Mouse (Mus musculus): ENCODE measurements around the gene Chp1. TPM values are rescaled to one million over a fixed set of nuclear protein-coding genes. Genes with fewer than 3 reads are reported as not detected.
"Not testable (repeated sequence)": the region's sequence is repeated elsewhere in the genome, so short reads cannot be mapped to it uniquely, and the experiment has no call there.

The Chp1 gene
- 76.7 and 89.7 TPM in 2 replicates for total RNA-seq (2015; ENCODE audit: low replicate concordance)
- 53.0 and 61.0 TPM in 2 replicates for total RNA-seq (2017; ENCODE audit: low replicate concordance)

DNA sequence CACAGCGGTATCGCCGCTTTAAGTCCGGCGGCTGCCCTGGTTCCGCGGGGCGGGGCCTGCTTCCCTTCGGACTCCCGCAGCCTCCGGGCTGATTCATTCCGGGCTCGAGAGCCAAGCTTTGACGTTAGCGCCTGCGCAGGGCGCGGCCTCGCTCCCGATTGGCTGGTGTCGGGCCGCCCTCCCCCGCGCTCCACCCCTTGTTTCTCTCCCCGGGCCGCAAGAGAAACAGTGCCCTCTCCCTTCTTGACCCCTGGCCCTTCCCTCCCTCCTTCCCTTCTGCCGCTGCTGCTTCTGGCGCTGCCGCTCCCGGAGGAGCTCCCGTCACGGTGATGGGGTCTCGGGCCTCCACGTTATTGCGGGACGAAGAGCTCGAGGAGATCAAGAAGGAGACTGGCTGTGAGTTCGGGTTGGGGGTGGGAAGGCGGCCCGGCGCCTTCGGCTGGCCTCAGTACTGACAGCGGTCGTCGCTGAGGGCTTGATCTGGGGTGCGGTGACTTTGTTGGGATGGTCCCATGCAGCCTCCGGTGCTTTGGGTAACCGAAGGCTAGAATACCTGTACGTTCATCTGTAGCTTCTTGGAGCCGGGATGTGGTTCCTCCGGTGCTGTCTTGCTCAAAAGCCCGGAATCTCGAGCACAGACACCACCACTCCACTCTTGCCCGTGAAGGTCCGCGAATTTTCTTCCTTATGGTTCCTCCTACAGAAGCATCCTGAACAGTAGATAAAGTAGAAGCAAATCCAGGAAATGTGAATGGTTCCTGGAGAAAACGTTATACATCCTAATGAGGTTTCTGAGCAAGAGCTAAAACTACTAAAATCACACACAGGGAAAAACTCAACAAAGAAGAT is at the start of gene Chp1, which contains the start of gene Exd1:
TSS of gene Chp1 (plus strand) at position 176 of the 849 bp plus-strand sequence.
TSS of gene Exd1 (minus strand) at position 106 of the 849 bp plus-strand sequence.
- ATAC-seq (replicated peaks; ENCODE audit: low FRiP score, poor library complexity, severe bottlenecking) = peak; percentile 94

DNA sequence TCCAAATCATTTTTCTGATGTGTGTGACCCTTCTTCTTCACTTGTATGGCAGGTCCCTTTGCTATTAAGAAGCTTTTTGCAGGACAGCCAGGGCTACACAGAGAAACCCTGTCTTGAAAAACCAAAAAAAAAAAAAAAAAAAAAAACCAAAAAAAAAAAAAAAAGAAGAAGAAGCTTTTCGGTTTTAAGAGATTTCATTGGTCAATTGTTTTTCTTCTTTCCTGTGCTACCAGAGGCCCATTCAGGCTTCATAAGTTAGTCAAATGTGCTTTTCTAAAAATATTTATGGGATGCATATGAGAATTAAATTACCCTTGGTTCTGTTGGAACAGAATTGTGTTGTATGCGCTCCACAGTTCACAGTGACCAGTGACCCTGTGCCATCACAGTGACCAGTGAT is 48.6 kb upstream of the Chp1 start:
- no peak for ATAC-seq (replicated peaks; ENCODE audit: low FRiP score, poor library complexity, severe bottlenecking)

GRCm38 (mm10) chr2:119500965-119501652 is 46.4 kb upstream of the Chp1 start:
- no peak for ATAC-seq (replicated peaks; ENCODE audit: low FRiP score, poor library complexity, severe bottlenecking)

GRCm38 (mm10) chr2:119507108-119507507 is 40.4 kb upstream of the Chp1 start:
- no peak for ATAC-seq (replicated peaks; ENCODE audit: low FRiP score, poor library complexity, severe bottlenecking)

GRCm38 (mm10) chr2:119508518-119508917 is 39.0 kb upstream of the Chp1 start:
- not testable (repeated sequence) for ATAC-seq (replicated peaks; ENCODE audit: low FRiP score, poor library complexity, severe bottlenecking)

- ATAC-seq (replicated peaks; ENCODE audit: low FRiP score, poor library complexity, severe bottlenecking) = no peak
Measured at GRCm38 (mm10) chr2:119510856-119511255, 36.6 kb upstream of the Chp1 start.

- ATAC-seq (replicated peaks; ENCODE audit: low FRiP score, poor library complexity, severe bottlenecking) = peak; percentile 52; the same call in 1 of the 2 replicates
Measured at GRCm38 (mm10) chr2:119512292-119512691, 35.2 kb upstream of the Chp1 start.

- ATAC-seq (replicated peaks; ENCODE audit: low FRiP score, poor library complexity, severe bottlenecking) = no peak
Measured at GRCm38 (mm10) chr2:119514026-119514522, 33.4 kb upstream of the Chp1 start.

- ATAC-seq (replicated peaks; ENCODE audit: low FRiP score, poor library complexity, severe bottlenecking) = no peak
Measured at GRCm38 (mm10) chr2:119516811-119517210, 30.7 kb upstream of the Chp1 start.

- no peak for ATAC-seq (replicated peaks; ENCODE audit: low FRiP score, poor library complexity, severe bottlenecking)
Measured at GRCm38 (mm10) chr2:119520550-119520949, 26.9 kb upstream of the Chp1 start.

- no peak for ATAC-seq (replicated peaks; ENCODE audit: low FRiP score, poor library complexity, severe bottlenecking)
Measured at GRCm38 (mm10) chr2:119523836-119524235, 23.7 kb upstream of the Chp1 start.

- ATAC-seq (replicated peaks; ENCODE audit: low FRiP score, poor library complexity, severe bottlenecking) = no peak
Measured at GRCm38 (mm10) chr2:119525422-119525821, 22.1 kb upstream of the Chp1 start.

GRCm38 (mm10) chr2:119538802-119539201 is 8.7 kb upstream of the Chp1 start:
- no peak for ATAC-seq (replicated peaks; ENCODE audit: low FRiP score, poor library complexity, severe bottlenecking)

GRCm38 (mm10) chr2:119542106-119542505 is 5.4 kb upstream of the Chp1 start:
- no peak for ATAC-seq (replicated peaks; ENCODE audit: low FRiP score, poor library complexity, severe bottlenecking)

- ATAC-seq (replicated peaks; ENCODE audit: low FRiP score, poor library complexity, severe bottlenecking) = no peak
Measured at GRCm38 (mm10) chr2:119543656-119544055, 3.8 kb upstream of the Chp1 start.

DNA sequence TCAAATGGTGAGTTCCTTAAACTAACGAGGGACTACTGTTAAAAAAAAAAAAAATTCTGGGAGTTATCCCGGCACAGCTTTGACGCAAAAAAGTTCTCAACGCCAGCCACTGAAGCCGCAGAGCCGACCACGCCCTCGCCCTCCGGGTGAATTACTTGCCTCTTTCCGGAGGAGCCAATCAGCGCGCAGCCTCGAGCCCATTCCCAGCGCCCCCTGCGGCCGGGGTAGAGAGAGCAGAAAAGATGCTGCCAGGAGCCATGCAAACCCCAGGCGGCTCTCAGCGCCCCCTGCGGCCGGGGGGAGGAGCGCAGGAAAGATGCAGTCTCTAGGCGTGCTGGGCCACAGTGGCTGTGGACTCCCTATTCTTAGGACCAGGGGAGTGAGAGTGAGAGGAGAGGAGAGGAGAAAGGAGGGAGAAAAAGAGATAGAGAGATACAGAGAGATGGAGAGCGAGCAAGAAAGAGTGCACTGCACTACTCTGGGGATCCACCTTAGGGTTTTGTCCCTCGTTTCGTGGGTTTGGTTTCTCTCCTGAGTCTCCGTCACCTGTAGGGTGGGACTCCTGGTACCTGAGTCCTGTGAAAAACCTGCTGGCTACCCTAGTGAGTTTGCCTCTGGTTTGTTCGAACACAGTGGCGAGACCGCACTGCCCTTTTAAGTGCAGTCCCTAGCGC is 512 bp upstream of the Chp1 start:
- ATAC-seq (replicated peaks; ENCODE audit: low FRiP score, poor library complexity, severe bottlenecking) = peak; percentile 77

- ATAC-seq (replicated peaks; ENCODE audit: low FRiP score, poor library complexity, severe bottlenecking) = no peak
Measured at GRCm38 (mm10) chr2:119548371-119548660, 819 bp downstream of the Chp1 start.

GRCm38 (mm10) chr2:119548691-119549090 is 1.2 kb downstream of the Chp1 start:
- ATAC-seq (replicated peaks; ENCODE audit: low FRiP score, poor library complexity, severe bottlenecking) = no peak

- ATAC-seq (replicated peaks; ENCODE audit: low FRiP score, poor library complexity, severe bottlenecking) = no peak
Measured at GRCm38 (mm10) chr2:119549678-119550077, 2.2 kb downstream of the Chp1 start.

- no peak for ATAC-seq (replicated peaks; ENCODE audit: low FRiP score, poor library complexity, severe bottlenecking)
Measured at GRCm38 (mm10) chr2:119558039-119558438, 10.5 kb downstream of the Chp1 start.
